Mouse (Mus musculus) heart, postnatal 0 days (tissue): ENCODE measurements around the gene Rbm25. TPM values are rescaled to one million over a fixed set of nuclear protein-coding genes. Genes with fewer than 3 reads are reported as not detected.
"Not testable (repeated sequence)": the region's sequence is repeated elsewhere in the genome, so short reads cannot be mapped to it uniquely, and the experiment has no call there.

ENCODE experiments used
- ATAC-seq: fragments of 200-750 bp; cut with Nextera tagmentation; 2 replicates; pipeline ENCODE4 v1.8.0; 2017; ENCODE audit warnings: low read depth, moderate number of reproducible peaks, moderate library complexity; ENCODE audit not compliant: insufficient read depth
- DNase-seq: peaks from one replicate; pipeline ENCODE4 v3.0.0-alpha.2; 2016; ENCODE audit warnings: low spot score
- H3K27ac ChIP-seq: fragments of 300-500 bp; sonication (generic); 2 replicates; pipeline ENCODE4 v1.5.1; 2014; ENCODE audit warnings: low read depth, mild to moderate bottlenecking
- H3K27me3 ChIP-seq: fragments of 300-500 bp; sonication (generic); 2 replicates; pipeline ENCODE4 v1.6.1; 2014; ENCODE audit warnings: low read length, mixed read lengths; ENCODE audit not compliant: control insufficient read depth, insufficient read depth
- H3K36me3 ChIP-seq: fragments of 300-500 bp; sonication (generic); replicated peaks from 2 replicates; pipeline ENCODE4 v1.6.1; 2014; ENCODE audit warnings: low read length, mixed read lengths; ENCODE audit not compliant: control insufficient read depth, insufficient read depth
- H3K4me1 ChIP-seq: fragments of 300-500 bp; sonication (generic); 2 replicates; pipeline ENCODE4 v1.6.1; 2014; ENCODE audit warnings: antibody characterized with exemption; ENCODE audit not compliant: control insufficient read depth, insufficient read depth
- H3K4me2 ChIP-seq: fragments of 300-500 bp; sonication (generic); 2 replicates; pipeline ENCODE4 v1.6.1; 2014; ENCODE audit warnings: low read depth, mild to moderate bottlenecking, low read length, moderate library complexity
- H3K4me3 ChIP-seq: fragments of 300-500 bp; sonication (generic); 2 replicates; pipeline ENCODE4 v1.5.1; 2014; ENCODE audit warnings: low read depth, low read length
- H3K9ac ChIP-seq: fragments of 300-500 bp; sonication (generic); replicated peaks from 2 replicates; pipeline ENCODE4 v1.6.1; 2014; ENCODE audit warnings: low read depth, low read length, mixed read lengths
- H3K9me3 ChIP-seq: fragments of 300-500 bp; sonication (generic); replicated peaks from 2 replicates; pipeline ENCODE4 v1.6.1; 2016; ENCODE audit warnings: low read length; ENCODE audit not compliant: control insufficient read depth
- CTCF ChIP-seq: IDR thresholded peaks from 2 replicates; pipeline ENCODE4 v1.5.1; 2016; ENCODE audit warnings: antibody characterized with exemption, control low read depth, low read depth
- EP300 ChIP-seq: IDR thresholded peaks from 2 replicates; pipeline ENCODE4 v1.6.1; 2016; ENCODE audit warnings: antibody characterized with exemption, low read depth
- WGBS: fragments of 180-500 bp; shearing (Covaris S2); extraction: QIAGEN DNeasy Blood & Tissue Kit; methylation state at CpG from one replicate; pipeline ENCODE4 v1.1.7; 2014; 5-methylcytosine and 5-hydroxymethylcytosine counted together
- polyA plus RNA-seq: library from polyadenylated mRNA; unstranded; fragments of >200 nt; fragmentation: Nextera tagmentation; extraction: Ambion mirVana; gene quantifications from 2 replicates; pipeline ENCODE4 v1.2.1, GENCODE M21; 2015
- total RNA-seq: library from RNA; depleted of rRNA; stranded (reverse); fragments of >200 nt; gene quantifications from 2 replicates; pipeline ENCODE4 v1.2.3, GENCODE M21; 2014; ENCODE audit warnings: low replicate concordance; rRNA removed

Gene Rbm25
- total RNA-seq (54.0 and 79.6 TPM in 2 replicates), polyA plus RNA-seq (109 and 115 TPM in 2 replicates)

- no CpG with 5 or more reads among the region's 5 CpGs for WGBS
- H3K36me3 ChIP-seq, DNase-seq, ATAC-seq, H3K9me3 ChIP-seq, H3K27me3 ChIP-seq, H3K4me1 ChIP-seq: not testable (repeated sequence)
- peak within 1 kb of the TSS; percentile 82 for H3K4me3 ChIP-seq
- H3K4me2 ChIP-seq: peak within 1 kb of the TSS; percentile 83
- peak within 1 kb of the TSS; percentile 95 for H3K27ac ChIP-seq
- peak within 1 kb of the TSS; percentile 98 for H3K9ac ChIP-seq
Observed at GRCm38 (mm10) chr12:83630936-83631335, at the start of gene Rbm25. Gene Rbm25, plus strand, starts transcription at chr12:83631236.

GRCm38 (mm10) chr12:83582106-83582505 is 48.9 kb upstream of the Rbm25 start:
- Histone ChIP-seq H3K27me3 (no peaks in the 10 kb centered on the region), H3K4me3 (no peak overlapping the region), H3K27ac (no peak overlapping the region), H3K36me3 (peaks cover 30% of the 10 kb centered on the region), H3K9me3 (no peaks in the 10 kb centered on the region), H3K9ac (no peak overlapping the region), H3K4me2 (no peak overlapping the region), H3K4me1 (peaks cover 20% of the 10 kb centered on the region)
- TF ChIP-seq EP300: no peak
- TF ChIP-seq CTCF: no peak
- DNase-seq: no peak
- ATAC-seq: no peak
- 63% methylated on average over 4 of the region's 4 CpGs for WGBS

GRCm38 (mm10) chr12:83582747-83583146 is 48.3 kb upstream of the Rbm25 start:
- DNase-seq (no peak), ATAC-seq (no peak)
- Histone ChIP-seq H3K4me3 (no peak overlapping the region), H3K4me1 (peaks cover 20% of the 10 kb centered on the region), H3K27ac (no peak overlapping the region), H3K4me2 (no peak overlapping the region), H3K9ac (no peak overlapping the region), H3K36me3 (peaks cover 30% of the 10 kb centered on the region), H3K9me3 (no peaks in the 10 kb centered on the region), H3K27me3 (no peaks in the 10 kb centered on the region)
- TF ChIP-seq CTCF (no peak), EP300 (no peak)
- WGBS: 87% methylated on average over 4 of the region's 4 CpGs

GRCm38 (mm10) chr12:83586628-83587027 is 44.4 kb upstream of the Rbm25 start:
- Histone ChIP-seq H3K4me3 (no peak overlapping the region), H3K27ac (no peak overlapping the region), H3K27me3 (no peaks in the 10 kb centered on the region), H3K36me3 (peaks cover 58% of the 10 kb centered on the region), H3K4me2 (no peak overlapping the region), H3K9me3 (no peaks in the 10 kb centered on the region), H3K4me1 (no peaks in the 10 kb centered on the region), H3K9ac (no peak overlapping the region)
- TF ChIP-seq CTCF (no peak), EP300 (no peak)
- 94% methylated on average over 5 of the region's 5 CpGs for WGBS
- no peak for DNase-seq
- ATAC-seq: no peak

DNA sequence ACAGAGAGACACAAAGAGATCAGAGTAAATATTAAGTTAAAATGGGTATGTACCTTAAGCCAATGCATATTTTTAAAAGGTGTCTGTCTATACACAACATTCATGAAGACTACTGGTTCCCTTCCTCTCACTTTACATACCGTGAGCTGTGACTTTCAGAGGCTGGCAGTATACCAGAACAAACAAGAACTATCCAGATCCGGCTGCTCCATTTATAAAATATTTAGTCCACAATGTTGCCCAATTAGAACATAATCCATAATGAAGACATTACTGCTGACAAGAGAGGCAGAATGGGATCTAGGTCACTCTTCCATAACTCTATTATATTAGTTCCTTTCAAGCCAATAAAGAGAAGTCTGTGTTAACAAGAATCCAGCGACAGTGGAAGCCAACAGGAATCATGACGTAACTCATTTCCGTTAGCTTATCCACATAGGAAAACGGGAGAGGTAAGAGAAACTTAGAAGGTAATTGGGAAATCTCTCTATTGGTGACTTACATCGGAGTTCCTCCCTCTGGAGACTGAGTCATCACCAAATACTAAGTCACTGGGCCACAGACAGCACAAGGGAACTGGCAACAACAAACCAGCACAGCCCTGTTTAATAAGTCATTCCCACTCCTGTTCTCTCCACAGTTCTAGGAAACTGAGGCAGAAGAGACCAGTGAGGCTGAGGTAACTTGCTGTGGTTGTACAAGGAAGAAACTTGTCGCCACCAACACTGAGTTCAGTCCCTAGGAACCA is 39.1 kb upstream of the Rbm25 start:
- H3K4me1 ChIP-seq: 0 out of 2 replicates have a peak, but pooled peaks cover 7% of the 10 kb centered on the region
- no peak for TF ChIP-seq EP300
- TF ChIP-seq CTCF: no peak
- no peak for DNase-seq
- H3K36me3 ChIP-seq: peaks cover 47% of the 10 kb centered on the region
- no peaks in the 10 kb centered on the region for H3K9me3 ChIP-seq
- H3K27ac ChIP-seq: no peak overlapping the region
- whole genome bisulfite sequencing: 72% methylated on average over 8 of the region's 8 CpGs
- no peak overlapping the region for H3K9ac ChIP-seq
- no peaks in the 10 kb centered on the region for H3K27me3 ChIP-seq
- H3K4me2 ChIP-seq: no peak overlapping the region
- no peak overlapping the region for H3K4me3 ChIP-seq
- ATAC-seq: no peak
